Mouse (Mus musculus): Measurements from ENCODE around the gene Cdk5. TPM values are rescaled to one million over a fixed set of nuclear protein-coding genes. Genes with fewer than 3 reads are reported as not detected.

Gene Cdk5
- polyA plus RNA-seq, 1 experiment from 2014 or later: 149 TPM

GRCm38 (mm10) chr5:24452030-24452690 lies 28.8 kb upstream of the Cdk5 start, which contains the start of gene Agap3:
Gene Agap3, plus strand, starts transcription at chr5:24452177.
- WGBS: 0% methylated on average over 44 of the region's 85 CpGs
- Histone ChIP-seq H3K27me3 (ENCODE audit: control insufficient read depth, insufficient read depth, low read depth, low read length) (no peaks in the 10 kb centered on the region), H3K4me2 (ENCODE audit: low read length) (peak within 1 kb of the TSS; percentile 95), H3K4me1 (ENCODE audit: control insufficient read depth, insufficient read depth, low read length) (peaks cover 40% of the 10 kb centered on the region), H3K9ac (ENCODE audit: low read depth, low read length) (peak within 1 kb of the TSS; percentile 95), H3K4me3 (ENCODE audit: low read depth, low read length) (peak within 1 kb of the TSS; percentile 93), H3K9me3 (replicated peaks; ENCODE audit: control insufficient read depth, low read length, poor library complexity, severe bottlenecking) (no peaks in the 10 kb centered on the region), H3K36me3 (ENCODE audit: control insufficient read depth, insufficient read depth, low read length) (no peaks in the 10 kb centered on the region), H3K27ac (ENCODE audit: low read length) (peak within 1 kb of the TSS; percentile 83)
- ATAC-seq: peak; percentile 3

- Histone ChIP-seq H3K27me3 (ENCODE audit: control insufficient read depth, insufficient read depth, low read depth, low read length) (no peaks in the 10 kb centered on the region), H3K4me1 (ENCODE audit: control insufficient read depth, insufficient read depth, low read length) (peaks cover 46% of the 10 kb centered on the region), H3K9ac (ENCODE audit: low read depth, low read length) (peak overlapping the region; percentile 95), H3K36me3 (ENCODE audit: control insufficient read depth, insufficient read depth, low read length) (no peaks in the 10 kb centered on the region), H3K4me3 (ENCODE audit: low read depth, low read length) (peak overlapping the region; percentile 93), H3K27ac (ENCODE audit: low read length) (peak overlapping the region; percentile 83), H3K4me2 (ENCODE audit: low read length) (peak overlapping the region; percentile 95), H3K9me3 (replicated peaks; ENCODE audit: control insufficient read depth, low read length, poor library complexity, severe bottlenecking) (no peaks in the 10 kb centered on the region)
- ATAC-seq: peak; percentile 65
- 1% methylated on average over 32 of the region's 66 CpGs for WGBS
Measured at GRCm38 (mm10) chr5:24451264-24452029, 28.1 kb upstream of the Cdk5 start.

- H3K4me2 ChIP-seq (ENCODE audit: low read length): peak within 1 kb of the TSS; percentile 79
- H3K9ac ChIP-seq (ENCODE audit: low read depth, low read length): peak within 1 kb of the TSS; percentile 73
- H3K27me3 ChIP-seq (ENCODE audit: control insufficient read depth, insufficient read depth, low read depth, low read length): no peaks in the 10 kb centered on the region
- ATAC-seq: peak; percentile 55
- H3K4me3 ChIP-seq (ENCODE audit: low read depth, low read length): peak within 1 kb of the TSS; percentile 77
- peaks cover 31% of the 10 kb centered on the region for H3K4me1 ChIP-seq (ENCODE audit: control insufficient read depth, insufficient read depth, low read length)
- no peaks in the 10 kb centered on the region for H3K9me3 ChIP-seq (replicated peaks; ENCODE audit: control insufficient read depth, low read length, poor library complexity, severe bottlenecking)
- 1% methylated on average over 33 of the region's 34 CpGs for WGBS
- H3K27ac ChIP-seq (ENCODE audit: low read length): peak within 1 kb of the TSS; percentile 59
- H3K36me3 ChIP-seq (ENCODE audit: control insufficient read depth, insufficient read depth, low read length): peaks cover 3% of the 10 kb centered on the region; the same call in 1 of the 2 replicates
Measured at GRCm38 (mm10) chr5:24447624-24448298, 24.4 kb upstream of the Cdk5 start, which contains the start of gene Tmub1. Gene Tmub1, minus strand, starts transcription at chr5:24447854.

GRCm38 (mm10) chr5:24446630-24447029 lies 23.3 kb upstream of the Cdk5 start:
- Histone ChIP-seq H3K4me2 (ENCODE audit: low read length) (peak overlapping the region; percentile 79), H3K9me3 (replicated peaks; ENCODE audit: control insufficient read depth, low read length, poor library complexity, severe bottlenecking) (no peaks in the 10 kb centered on the region), H3K36me3 (ENCODE audit: control insufficient read depth, insufficient read depth, low read length) (peaks cover 5% of the 10 kb centered on the region; the same call in 1 of the 2 replicates), H3K4me3 (ENCODE audit: low read depth, low read length) (no peak overlapping the region), H3K9ac (ENCODE audit: low read depth, low read length) (no peak overlapping the region), H3K27ac (ENCODE audit: low read length) (no peak overlapping the region), H3K4me1 (ENCODE audit: control insufficient read depth, insufficient read depth, low read length) (peaks cover 31% of the 10 kb centered on the region), H3K27me3 (ENCODE audit: control insufficient read depth, insufficient read depth, low read depth, low read length) (no peaks in the 10 kb centered on the region)
- no peak for ATAC-seq
- WGBS: 91% methylated on average over 7 of the region's 7 CpGs

- WGBS: 61% methylated on average over 20 of the region's 20 CpGs
- Histone ChIP-seq H3K9ac (ENCODE audit: low read depth, low read length) (peak overlapping the region; percentile 98), H3K27me3 (ENCODE audit: control insufficient read depth, insufficient read depth, low read depth, low read length) (no peaks in the 10 kb centered on the region), H3K9me3 (replicated peaks; ENCODE audit: control insufficient read depth, low read length, poor library complexity, severe bottlenecking) (no peaks in the 10 kb centered on the region), H3K36me3 (ENCODE audit: control insufficient read depth, insufficient read depth, low read length) (peaks cover 12% of the 10 kb centered on the region; the same call in 1 of the 2 replicates), H3K4me2 (ENCODE audit: low read length) (peak overlapping the region; percentile 96), H3K4me1 (ENCODE audit: control insufficient read depth, insufficient read depth, low read length) (peaks cover 28% of the 10 kb centered on the region), H3K27ac (ENCODE audit: low read length) (peak overlapping the region; percentile 94), H3K4me3 (ENCODE audit: low read depth, low read length) (peak overlapping the region; percentile 94)
- peak; percentile 7 for ATAC-seq
Measured at GRCm38 (mm10) chr5:24445428-24446080, 22.2 kb upstream of the Cdk5 start.

GRCm38 (mm10) chr5:24444746-24445427 lies 21.6 kb upstream of the Cdk5 start, which contains the start of gene Fastk:
Gene Fastk, minus strand, starts transcription at chr5:24445287.
- Histone ChIP-seq H3K4me1 (ENCODE audit: control insufficient read depth, insufficient read depth, low read length) (peaks cover 28% of the 10 kb centered on the region), H3K4me2 (ENCODE audit: low read length) (peak within 1 kb of the TSS; percentile 96), H3K9ac (ENCODE audit: low read depth, low read length) (peak within 1 kb of the TSS; percentile 98), H3K4me3 (ENCODE audit: low read depth, low read length) (peak within 1 kb of the TSS; percentile 94), H3K9me3 (replicated peaks; ENCODE audit: control insufficient read depth, low read length, poor library complexity, severe bottlenecking) (no peaks in the 10 kb centered on the region), H3K27me3 (ENCODE audit: control insufficient read depth, insufficient read depth, low read depth, low read length) (no peaks in the 10 kb centered on the region), H3K36me3 (ENCODE audit: control insufficient read depth, insufficient read depth, low read length) (peaks cover 18% of the 10 kb centered on the region), H3K27ac (ENCODE audit: low read length) (peak within 1 kb of the TSS; percentile 94)
- under 1% methylated on average over 52 of the region's 60 CpGs for WGBS
- ATAC-seq: peak; percentile 81

- H3K27ac ChIP-seq (ENCODE audit: low read length): no peak overlapping the region; the same call in 1 of the 2 replicates
- peak overlapping the region; percentile 96 for H3K4me2 ChIP-seq (ENCODE audit: low read length)
- H3K4me3 ChIP-seq (ENCODE audit: low read depth, low read length): peak overlapping the region; percentile 94
- no peaks in the 10 kb centered on the region for H3K27me3 ChIP-seq (ENCODE audit: control insufficient read depth, insufficient read depth, low read depth, low read length)
- no peak for ATAC-seq
- WGBS: 86% methylated on average over 12 of the region's 12 CpGs
- H3K4me1 ChIP-seq (ENCODE audit: control insufficient read depth, insufficient read depth, low read length): peaks cover 28% of the 10 kb centered on the region
- peaks cover 26% of the 10 kb centered on the region for H3K36me3 ChIP-seq (ENCODE audit: control insufficient read depth, insufficient read depth, low read length)
- H3K9ac ChIP-seq (ENCODE audit: low read depth, low read length): peak overlapping the region; percentile 98
- no peaks in the 10 kb centered on the region for H3K9me3 ChIP-seq (replicated peaks; ENCODE audit: control insufficient read depth, low read length, poor library complexity, severe bottlenecking)
Measured at GRCm38 (mm10) chr5:24443927-24444326, 20.6 kb upstream of the Cdk5 start.

GRCm38 (mm10) chr5:24443204-24443603 lies 19.9 kb upstream of the Cdk5 start:
- peaks cover 28% of the 10 kb centered on the region for H3K36me3 ChIP-seq (ENCODE audit: control insufficient read depth, insufficient read depth, low read length)
- H3K4me1 ChIP-seq (ENCODE audit: control insufficient read depth, insufficient read depth, low read length): peaks cover 28% of the 10 kb centered on the region
- H3K4me2 ChIP-seq (ENCODE audit: low read length): no peak overlapping the region
- no peak overlapping the region for H3K27ac ChIP-seq (ENCODE audit: low read length)
- no peaks in the 10 kb centered on the region for H3K9me3 ChIP-seq (replicated peaks; ENCODE audit: control insufficient read depth, low read length, poor library complexity, severe bottlenecking)
- H3K4me3 ChIP-seq (ENCODE audit: low read depth, low read length): no peak overlapping the region
- H3K9ac ChIP-seq (ENCODE audit: low read depth, low read length): no peak overlapping the region
- H3K27me3 ChIP-seq (ENCODE audit: control insufficient read depth, insufficient read depth, low read depth, low read length): no peaks in the 10 kb centered on the region
- WGBS: 91% methylated on average over 7 of the region's 7 CpGs
- ATAC-seq: no peak
